Comparison of ENCODE assay signal across 21 mouse cellular contexts in genomic region chr16:31622356-31622755, GRCm38 (mm10). TPM values are rescaled to one million over a fixed set of nuclear protein-coding genes. Genes with fewer than 3 reads are reported as not detected.
DNase-seq lines count a peak whose midpoint lies in the region; ATAC-seq and TF ChIP-seq lines count a peak whose summit lies in the region.
"Had no signal": no experiment of that assay in that cellular context is flagged by ENCODE, and none has a peak within 500 bp of the region (broad histone marks: within the 10 kb centered on the region; RNA-seq: fewer than 3 reads in every experiment).

No protein-coding gene starts in this region.

- peak overlapping the region; percentile 78 for H3K27ac ChIP-seq in gastrocnemius, adult 2 months
- no peak overlapping the region for H3K27ac ChIP-seq in heart, adult 2 months
- H3K27ac ChIP-seq in midbrain, embryonic 11.5 days (ENCODE audit: low read depth, low read length), result no peak overlapping the region
- H3K27ac ChIP-seq in midbrain, postnatal 0 days (ENCODE audit: low read depth, low read length), result no peak overlapping the region

- TF ChIP-seq EP300 in heart, adult 2 months (IDR thresholded peaks at IDR 0.05; ENCODE audit: insufficient read depth, low read depth, low read length), result no peak

- no peaks in the 10 kb centered on the region for H3K79me2 ChIP-seq in heart, adult 2 months (replicated peaks; ENCODE audit: control insufficient read depth, insufficient read depth, low read length)

- H3K4me2 ChIP-seq in midbrain, embryonic 11.5 days, result no peak overlapping the region
- H3K4me2 ChIP-seq in midbrain, postnatal 0 days (ENCODE audit: low read depth, low read length, poor library complexity, severe bottlenecking), result no peak overlapping the region

- H3K4me3 ChIP-seq in gastrocnemius, adult 2 months, result no peak overlapping the region
- H3K4me3 ChIP-seq in heart, adult 2 months, result no peak overlapping the region
- no peak overlapping the region for H3K4me3 ChIP-seq in midbrain, embryonic 11.5 days (ENCODE audit: low read depth, low read length)
- no peak overlapping the region for H3K4me3 ChIP-seq in midbrain, postnatal 0 days (ENCODE audit: low read depth, low read length)

- no peaks in the 10 kb centered on the region for H3K9me3 ChIP-seq in midbrain, embryonic 11.5 days (ENCODE audit: control insufficient read depth, low read length)
- H3K9me3 ChIP-seq in midbrain, postnatal 0 days (ENCODE audit: low read length), result no peaks in the 10 kb centered on the region
- H3K9me3 ChIP-seq: G1E had no signal

- no peak for DNase-seq in gastrocnemius, adult 2 months
- no peak for DNase-seq in gastrocnemius, postnatal 14 days
- DNase-seq in heart, adult 11 months, result peak; percentile 69
- no peak for DNase-seq in heart, adult 2 months
- peak; percentile 67 for DNase-seq in midbrain, embryonic 11.5 days (ENCODE audit: low spot score, missing footprints)
- no peak for DNase-seq in midbrain, postnatal 0 days (ENCODE audit: low spot score)
- DNase-seq: adrenal gland, adult 2 months; adrenal gland, adult 8-10 months; adrenal gland, postnatal 10 days; adrenal gland, postnatal 14 days; adrenal gland, postnatal 25 days; adrenal gland, postnatal 36 days; B cell, adult 2 months; cerebellum, adult 11 months; cerebellum, adult 11-12 months; cerebellum, adult 18-20 months had no signal

- no peaks in the 10 kb centered on the region for H3K27me3 ChIP-seq in heart, adult 2 months (ENCODE audit: control insufficient read depth, insufficient read depth, low read length)
- no peaks in the 10 kb centered on the region for H3K27me3 ChIP-seq in midbrain, embryonic 11.5 days (ENCODE audit: control insufficient read depth, insufficient read depth, low read length)
- H3K27me3 ChIP-seq in midbrain, postnatal 0 days (ENCODE audit: insufficient read depth, low read length), result no peaks in the 10 kb centered on the region
- H3K27me3 ChIP-seq: CH12.LX, Patski had no signal

- 97% methylated on average over 1 of the region's 1 CpGs for WGBS in heart, adult 2 months
- 95% methylated on average over 1 of the region's 1 CpGs for WGBS in midbrain, embryonic 11.5 days
- 100% methylated on average over 1 of the region's 1 CpGs for WGBS in midbrain, postnatal 0 days

- ATAC-seq in midbrain, embryonic 11.5 days (ENCODE audit: low FRiP score), result no peak
- ATAC-seq in midbrain, postnatal 0 days (ENCODE audit: low FRiP score), result no peak
- ATAC-seq: activated CD4-positive, CD25-positive, alpha-beta regulatory T cell, adult 4 months; CD4-positive, CD25-positive, alpha-beta regulatory T cell, adult 4 months; Patski had no signal

- TF ChIP-seq CTCF in gastrocnemius, adult 2 months (IDR thresholded peaks at IDR 0.05), result no peak
- TF ChIP-seq CTCF in heart, adult 2 months (IDR thresholded peaks at IDR 0.05), result no peak
- TF ChIP-seq CTCF in midbrain, postnatal 0 days (IDR thresholded peaks at IDR 0.05), result no peak

- no peaks in the 10 kb centered on the region for H3K36me3 ChIP-seq in heart, adult 2 months (ENCODE audit: control insufficient read depth, insufficient read depth, low read length)
- no peaks in the 10 kb centered on the region for H3K36me3 ChIP-seq in midbrain, embryonic 11.5 days (ENCODE audit: control insufficient read depth, insufficient read depth, low read length)
- no peaks in the 10 kb centered on the region for H3K36me3 ChIP-seq in midbrain, postnatal 0 days (ENCODE audit: insufficient read depth, low read length)
- H3K36me3 ChIP-seq: G1E had no signal

- no peak overlapping the region for H3K9ac ChIP-seq in heart, adult 2 months (ENCODE audit: low read depth, low read length)
- H3K9ac ChIP-seq in midbrain, embryonic 11.5 days (ENCODE audit: low read length), result no peak overlapping the region
- H3K9ac ChIP-seq in midbrain, postnatal 0 days (replicated peaks; ENCODE audit: low read length, poor library complexity, severe bottlenecking), result no peak overlapping the region

- intact Hi-C loops in gastrocnemius, adult 2 months (cut with DNase I), result no loop called here
- intact Hi-C loops in gastrocnemius, postnatal 14 days (cut with DNase I; ENCODE audit: low total_unique reads), result no loop called here
- intact Hi-C loops in heart, adult 2 months (cut with DNase I), result no loop called here

- H3K4me1 ChIP-seq in heart, adult 2 months (ENCODE audit: control insufficient read depth, insufficient read depth, low read length), result peaks cover 7% of the 10 kb centered on the region
- H3K4me1 ChIP-seq in midbrain, embryonic 11.5 days (ENCODE audit: control insufficient read depth, insufficient read depth, low read length), result peaks cover 5% of the 10 kb centered on the region; the same call in 1 of the 2 replicates
- peaks cover 3% of the 10 kb centered on the region; the same call in 1 of the 2 replicates for H3K4me1 ChIP-seq in midbrain, postnatal 0 days (ENCODE audit: insufficient read depth, low read length)

- TF ChIP-seq POLR2A in heart, adult 2 months (IDR thresholded peaks at IDR 0.05; ENCODE audit: insufficient read depth, low read depth, low read length), result no peak

RNA-seq across cellular contexts. Expression of gene Dlg1, which starts 40.9 kb away (rescaled TPM):
- total RNA-seq in gastrocnemius, adult 2 months (2021), result 10 to 100 TPM; 58.7 to 60.8 TPM
- total RNA-seq in gastrocnemius, postnatal 14 days (2021), result 10 to 100 TPM; 26.4 to 30.9 TPM
- total RNA-seq in heart, adult 2 months (2021), result 10 to 100 TPM; 56.2 to 61.9 TPM
- 14.9 and 36.5 TPM in 2 replicates for polyA plus RNA-seq in heart, adult 2 months (2012; rRNA removed)
- polyA plus RNA-seq in midbrain, embryonic 11.5 days (2014; fragmentation: Nextera tagmentation; extraction: Ambion mirVana), result 19.3 and 21.0 TPM in 2 replicates
- total RNA-seq in midbrain, postnatal 0 days (2014; rRNA removed), result 24.8 and 25.0 TPM in 2 replicates
- 10.1 and 10.9 TPM in 2 replicates for polyA plus RNA-seq in midbrain, postnatal 0 days (2015; fragmentation: Nextera tagmentation; extraction: Ambion mirVana)

Comparison
In these comparisons a context has a peak if more than half of its experiments do, and no peak if none do; other contexts are left out.
1. DNase-seq: peak in heart, adult 11 months (single experiment) and midbrain, embryonic 11.5 days (single experiment); none in gastrocnemius, adult 2 months (single experiment), gastrocnemius, postnatal 14 days (single experiment), heart, adult 2 months (0 of 2) and midbrain, postnatal 0 days (single experiment).